Mouse (Mus musculus) heart, adult 2 months (tissue): Measurements from ENCODE around the gene Ager. TPM values are rescaled to one million over a fixed set of nuclear protein-coding genes. Genes with fewer than 3 reads are reported as not detected.

Experiments
- DNase-seq, 2 experiments: peaks; one replicate each; pipeline ENCODE4 v3.0.0; 2021
- H3K27ac ChIP-seq: fragments of 200-600 bp; 2 replicates; pipeline ENCODE4 v1.8.1; 2022
- H3K27me3 ChIP-seq: fragments of 200-500 bp; 2 replicates; pipeline ENCODE4 v1.6.1; 2012; ENCODE audit warnings: mild to moderate bottlenecking, low read length, inconsistent platforms, mixed read lengths; ENCODE audit not compliant: control insufficient read depth, insufficient read depth
- H3K36me3 ChIP-seq: fragments of 200-500 bp; 2 replicates; pipeline ENCODE4 v1.6.1; 2012; ENCODE audit warnings: low read length, inconsistent platforms; ENCODE audit not compliant: control insufficient read depth, insufficient read depth
- H3K4me1 ChIP-seq: fragments of 200-500 bp; 2 replicates; pipeline ENCODE4 v1.6.1; 2011; ENCODE audit warnings: low read length; ENCODE audit not compliant: control insufficient read depth, insufficient read depth
- H3K4me3 ChIP-seq: fragments of 200-600 bp; 2 replicates; pipeline ENCODE4 v1.8.1; 2022
- H3K79me2 ChIP-seq: fragments of 200-500 bp; replicated peaks from 2 replicates; pipeline ENCODE4 v1.6.1; 2012; ENCODE audit warnings: mild to moderate bottlenecking, inconsistent platforms, low read length, moderate library complexity, mixed read lengths; ENCODE audit not compliant: control insufficient read depth, insufficient read depth
- H3K9ac ChIP-seq: fragments of 200-500 bp; 2 replicates; pipeline ENCODE4 v1.6.1; 2012; ENCODE audit warnings: low read depth, mild to moderate bottlenecking, control low read depth, inconsistent platforms, low read length, mixed read lengths
- CTCF ChIP-seq: fragments of 200-600 bp; IDR thresholded peaks from 2 replicates; pipeline ENCODE4 v1.8.1; 2022; ENCODE audit warnings: antibody characterized with exemption, mild to moderate bottlenecking, moderate library complexity
- EP300 ChIP-seq: fragments of 200-500 bp; IDR thresholded peaks from 2 replicates; pipeline ENCODE4 v1.6.1; 2011; ENCODE audit warnings: low read depth, low read length, control low read depth; ENCODE audit not compliant: insufficient read depth
- POLR2A ChIP-seq: fragments of 200-500 bp; IDR thresholded peaks from 2 replicates; pipeline ENCODE4 v1.6.1; 2011; ENCODE audit warnings: mild to moderate bottlenecking, low read depth, low read length, control low read depth; ENCODE audit not compliant: insufficient read depth
- WGBS: fragments of 180-500 bp; shearing (Covaris S2); methylation state at CpG from one replicate; pipeline ENCODE4 v1.1.7; 2018; 5-methylcytosine and 5-hydroxymethylcytosine counted together
- intact Hi-C: fragments of 180-260 bp; cut with DNase I; formaldehyde crosslinking; loops from one replicate; pipeline ENCODE4 v1.15.1; 2025
- polyA plus RNA-seq: library from polyadenylated mRNA; depleted of rRNA; stranded (reverse); fragments of >200 nt; gene quantifications from 2 replicates; pipeline ENCODE4 v1.2.3, GENCODE M21; 2012
- total RNA-seq, 2 experiments: library from RNA; stranded (reverse); gene quantifications; 2 replicates each; pipeline ENCODE4 v1.2.3; 2021

Gene Ager
- total and polyA plus RNA-seq, 3 experiments: 0.14 to 2.2 (median 0.18) TPM

GRCm38 (mm10) chr17:34627093-34627942 is 29.7 kb downstream of the Ager start:
- no peaks in the 10 kb centered on the region for H3K36me3 ChIP-seq
- TF ChIP-seq EP300 (no peak), POLR2A (peak; percentile 67; the same call in 1 of the 2 replicates), CTCF (no peak)
- peak overlapping the region; percentile 88 for H3K9ac ChIP-seq
- intact Hi-C loops: loop anchor here (2.0 kb wide), 2 partner anchors 21 to 63 kb away; partner anchors contain the start of gene Notch4
- H3K79me2 ChIP-seq: no peaks in the 10 kb centered on the region
- H3K27ac ChIP-seq: peak overlapping the region; percentile 95
- H3K27me3 ChIP-seq: no peaks in the 10 kb centered on the region
- H3K4me3 ChIP-seq: peak overlapping the region; percentile 73
- under 1% methylated on average over 41 of the region's 45 CpGs for WGBS
- peaks cover 5% of the 10 kb centered on the region for H3K4me1 ChIP-seq
- DNase-seq: peak; percentile 89 to 91

- Histone ChIP-seq H3K9ac (peak within 1 kb of the TSS; percentile 88), H3K4me3 (peak within 1 kb of the TSS; percentile 73), H3K27me3 (no peaks in the 10 kb centered on the region), H3K36me3 (no peaks in the 10 kb centered on the region), H3K27ac (peak within 1 kb of the TSS; percentile 95), H3K79me2 (no peaks in the 10 kb centered on the region), H3K4me1 (peaks cover 5% of the 10 kb centered on the region)
- intact Hi-C loops: loop anchor here (1.0 to 2.0 kb wide), 3 partner anchors 16 to 63 kb away; partner anchors contain the start of genes Fkbpl and Notch4
- 2% methylated on average over 29 of the region's 29 CpGs for WGBS
- TF ChIP-seq EP300 (no peak), CTCF (no peak), POLR2A (no peak)
- DNase-seq: peak; percentile 76 to 78
Observed at GRCm38 (mm10) chr17:34627943-34628643, 30.4 kb downstream of the Ager start, which contains the start of gene Ppt2. TSS of gene Ppt2 (minus strand) at chr17:34628510.

- H3K79me2 ChIP-seq: no peaks in the 10 kb centered on the region
- H3K4me1 ChIP-seq: peaks cover 5% of the 10 kb centered on the region
- no peak for DNase-seq
- no peaks in the 10 kb centered on the region for H3K27me3 ChIP-seq
- H3K27ac ChIP-seq: peak overlapping the region; percentile 95
- no peak overlapping the region for H3K9ac ChIP-seq
- intact Hi-C loops: loop anchor here (1.0 kb wide), 1 partner anchor 16 kb away; the partner anchor contains the start of gene Fkbpl
- 54% methylated on average over 5 of the region's 5 CpGs for WGBS
- peak overlapping the region; percentile 73 for H3K4me3 ChIP-seq
- no peaks in the 10 kb centered on the region for H3K36me3 ChIP-seq
- no peak for TF ChIP-seq EP300
- TF ChIP-seq POLR2A: no peak
- TF ChIP-seq CTCF: no peak
Observed at GRCm38 (mm10) chr17:34628644-34628967, 30.9 kb downstream of the Ager start.

- Histone ChIP-seq H3K36me3 (no peaks in the 10 kb centered on the region), H3K27me3 (no peaks in the 10 kb centered on the region), H3K4me3 (peak within 1 kb of the TSS; percentile 73), H3K27ac (peak within 1 kb of the TSS; percentile 95), H3K4me1 (peaks cover 5% of the 10 kb centered on the region), H3K9ac (peak within 1 kb of the TSS; percentile 88), H3K79me2 (no peaks in the 10 kb centered on the region)
- TF ChIP-seq EP300 (no peak), CTCF (no peak), POLR2A (0 out of 2 replicates have a peak, but pooled peaks have one; percentile 26)
- intact Hi-C loops: no loop called here
- WGBS: 23% methylated on average over 16 of the region's 16 CpGs
- no peak for DNase-seq
Observed at GRCm38 (mm10) chr17:34629221-34629751, 31.6 kb downstream of the Ager start, which contains the start of gene Prrt1. TSS of gene Prrt1 (plus strand) at chr17:34629533.

GRCm38 (mm10) chr17:34629796-34630603 is 32.3 kb downstream of the Ager start:
- 51% methylated on average over 12 of the region's 12 CpGs for whole genome bisulfite sequencing
- peaks cover 5% of the 10 kb centered on the region for H3K4me1 ChIP-seq
- H3K79me2 ChIP-seq: no peaks in the 10 kb centered on the region
- H3K9ac ChIP-seq: 0 out of 2 replicates have a peak overlapping the region, but pooled peaks have one; percentile 4
- no peak overlapping the region; the same call in 1 of the 2 replicates for H3K27ac ChIP-seq
- H3K36me3 ChIP-seq: no peaks in the 10 kb centered on the region
- H3K27me3 ChIP-seq: no peaks in the 10 kb centered on the region
- peak overlapping the region; percentile 21 for H3K4me3 ChIP-seq
- DNase-seq: no peak
- TF ChIP-seq EP300: no peak
- TF ChIP-seq POLR2A: no peak
- no peak for TF ChIP-seq CTCF
- intact Hi-C loops: no loop called here
